15 mouse cellular contexts compared by ENCODE assay signal in genomic region chr11:66267029-66267428, GRCm38 (mm10).
"Had no signal": no experiment of that assay in that cellular context is flagged by ENCODE, and none has a peak within 500 bp of the region (broad histone marks: within the 10 kb centered on the region; RNA-seq: fewer than 3 reads in every experiment).

No protein-coding gene starts in this region.

- H3K4me1 ChIP-seq: liver, embryonic 13.5 days; midbrain, embryonic 13.5 days; neural tube, embryonic 13.5 days; stomach, embryonic 15.5 days had no signal

- H3K27me3 ChIP-seq: liver, embryonic 13.5 days; midbrain, embryonic 13.5 days; neural tube, embryonic 13.5 days; stomach, embryonic 15.5 days had no signal

- H3K27ac ChIP-seq: kidney, postnatal 0 days; liver, embryonic 13.5 days; midbrain, embryonic 13.5 days; neural tube, embryonic 13.5 days; stomach, embryonic 15.5 days had no signal

- H3K9me3 ChIP-seq: midbrain, embryonic 13.5 days; neural tube, embryonic 13.5 days; stomach, embryonic 15.5 days had no signal

- DNase-seq: kidney, adult 2 months; kidney, postnatal 25 days; liver, embryonic 13.5 days; lung, adult 2 months; lung, postnatal 14 days; lung, postnatal 4 days; retina, postnatal 1 day; right cerebral cortex, postnatal 25 days; spleen, adult 18-20 months; thymus, postnatal 25 days had no signal

- H3K9ac ChIP-seq: liver, embryonic 13.5 days; midbrain, embryonic 13.5 days; neural tube, embryonic 13.5 days; stomach, embryonic 15.5 days had no signal

- H3K36me3 ChIP-seq: liver, embryonic 13.5 days; midbrain, embryonic 13.5 days; neural tube, embryonic 13.5 days; stomach, embryonic 15.5 days had no signal

- H3K4me3 ChIP-seq: liver, embryonic 13.5 days; midbrain, embryonic 13.5 days; myocyte; neural tube, embryonic 13.5 days; stomach, embryonic 15.5 days had no signal

- H3K4me2 ChIP-seq: liver, embryonic 13.5 days; midbrain, embryonic 13.5 days; neural tube, embryonic 13.5 days; stomach, embryonic 15.5 days had no signal

- ATAC-seq: midbrain, embryonic 13.5 days had no signal
